8 mouse cellular contexts compared by ENCODE assay signal in the genomic region with DNA sequence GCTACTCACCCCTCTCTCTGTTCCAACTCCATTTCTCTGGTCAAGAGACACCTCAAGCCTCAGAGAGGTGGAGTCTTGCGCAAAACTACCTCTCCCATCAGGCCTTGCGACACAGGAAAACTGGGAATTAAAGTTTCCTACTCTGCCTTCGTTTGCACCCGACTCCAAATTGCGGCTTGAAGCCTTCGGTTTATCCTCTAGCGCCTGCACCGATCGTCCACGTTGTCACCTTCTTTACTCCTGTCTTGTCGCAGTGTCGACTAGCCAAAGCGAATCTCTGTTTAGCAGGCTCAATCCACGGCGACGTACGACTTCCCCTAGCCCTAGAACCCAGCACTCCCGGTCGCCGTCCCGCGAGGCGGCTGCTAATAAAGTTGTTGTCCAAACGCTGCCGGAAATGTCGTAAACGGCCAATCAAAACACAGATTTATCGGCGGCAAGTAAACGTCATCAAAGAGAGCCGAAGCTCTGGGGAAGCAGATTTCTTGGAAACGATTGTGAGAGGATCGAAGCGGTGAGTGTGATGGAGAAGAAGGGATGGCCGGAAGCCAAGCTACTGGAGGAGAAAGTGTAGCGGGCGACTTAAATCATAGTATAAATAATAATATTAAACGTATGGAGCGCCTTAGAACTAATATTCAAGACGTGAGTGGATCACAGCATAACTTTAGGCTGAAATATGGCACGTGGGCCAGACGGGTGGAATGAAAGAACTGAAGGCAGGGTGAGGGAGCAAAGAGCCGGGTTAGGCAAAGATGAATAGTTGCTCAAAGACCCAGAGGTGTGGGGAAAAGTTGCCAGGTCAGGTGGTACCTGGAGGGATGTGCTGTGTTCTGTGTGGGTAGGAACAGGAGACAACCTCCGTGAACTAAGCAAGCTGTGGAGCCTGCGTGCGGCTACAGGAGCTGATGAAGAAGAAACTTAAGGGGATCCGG. TPM values are rescaled to one million over a fixed set of nuclear protein-coding genes. Genes with fewer than 3 reads are reported as not detected.
DNase-seq lines count a peak whose midpoint lies in the region; ATAC-seq lines count a peak whose summit lies in the region.

Gene Tfpt, minus strand, starts transcription at position 387 of the 935 bp plus-strand sequence.
Gene Prpf31, plus strand, starts transcription at position 443 of the 935 bp plus-strand sequence.

- peak; percentile 94 for DNase-seq in CD4-positive, CD25-positive, alpha-beta regulatory T cell, adult 2 months (ENCODE audit: low read depth, low spot score)
- DNase-seq in fat pad, adult 2 months (ENCODE audit: extremely low read depth, low read depth, low spot score), result peak; percentile 85
- DNase-seq in kidney, postnatal 14 days, result peak; percentile 95
- DNase-seq in liver, embryonic 13.5 days, result peak; percentile 89
- peak; percentile 96 for DNase-seq in neural tube, embryonic 10.5 days (ENCODE audit: extremely low spot score, low spot score)

- under 1% methylated on average over 47 of the region's 47 CpGs for WGBS in heart, embryonic 14.5 days
- 1% methylated on average over 47 of the region's 47 CpGs for WGBS in liver, embryonic 13.5 days (ENCODE audit: insufficient replicate concordance)
- WGBS in stomach, embryonic 16.5 days, result 1% methylated on average over 47 of the region's 47 CpGs

- peak; percentile 78 for ATAC-seq in heart, embryonic 14.5 days (ENCODE audit: insufficient number of reproducible peaks, insufficient read depth, low FRiP score, low read depth)
- ATAC-seq in liver, embryonic 13.5 days (ENCODE audit: low read depth), result peak; percentile 88
- ATAC-seq in stomach, embryonic 16.5 days (ENCODE audit: insufficient read depth, low FRiP score), result peak; percentile 92

- peak within 1 kb of the TSS; percentile 75 for H3K9ac ChIP-seq in heart, embryonic 14.5 days (ENCODE audit: low read length)
- peak within 1 kb of the TSS; percentile 87 for H3K9ac ChIP-seq in liver, embryonic 13.5 days
- H3K9ac ChIP-seq in stomach, embryonic 16.5 days (ENCODE audit: low read length), result peak within 1 kb of the TSS; percentile 84

- H3K4me3 ChIP-seq in brown adipose tissue, adult 24 weeks (ENCODE audit: insufficient read depth, low read depth, low read length), result peak within 1 kb of the TSS; percentile 81
- H3K4me3 ChIP-seq in heart, embryonic 14.5 days (ENCODE audit: control insufficient read depth in 1 of 2, insufficient read depth in 1 of 2, low read depth in 1 of 2, low read length in 2 of 2), result peak within 1 kb of the TSS; percentile 73 to 100
- H3K4me3 ChIP-seq in liver, embryonic 13.5 days (replicated peaks), result peak within 1 kb of the TSS; percentile 78
- peak within 1 kb of the TSS; percentile 85 for H3K4me3 ChIP-seq in stomach, embryonic 16.5 days (replicated peaks; ENCODE audit: low read length)

- H3K9me3 ChIP-seq in heart, embryonic 14.5 days (ENCODE audit: control insufficient read depth, low read length), result no peaks in the 10 kb centered on the region
- no peaks in the 10 kb centered on the region for H3K9me3 ChIP-seq in liver, embryonic 13.5 days (replicated peaks)
- no peaks in the 10 kb centered on the region for H3K9me3 ChIP-seq in stomach, embryonic 16.5 days (replicated peaks; ENCODE audit: control insufficient read depth, low read length)

- peaks cover 10% of the 10 kb centered on the region for H3K4me1 ChIP-seq in brown adipose tissue, adult 24 weeks (ENCODE audit: control insufficient read depth, insufficient read depth, insufficient read length, low read length)
- H3K4me1 ChIP-seq in heart, embryonic 14.5 days (ENCODE audit: control insufficient read depth in 2 of 2, insufficient read depth in 2 of 2, low read length in 2 of 2), result peaks cover 10 to 18% of the 10 kb centered on the region in 2 experiments
- H3K4me1 ChIP-seq in liver, embryonic 13.5 days (replicated peaks), result peaks cover 28% of the 10 kb centered on the region
- peaks cover 23% of the 10 kb centered on the region for H3K4me1 ChIP-seq in stomach, embryonic 16.5 days (ENCODE audit: control insufficient read depth, insufficient read depth, low read length)

- H3K4me2 ChIP-seq in heart, embryonic 14.5 days (ENCODE audit: low read length), result peak within 1 kb of the TSS; percentile 97
- H3K4me2 ChIP-seq in liver, embryonic 13.5 days, result peak within 1 kb of the TSS; percentile 97
- H3K4me2 ChIP-seq in stomach, embryonic 16.5 days (ENCODE audit: low read depth, low read length), result peak within 1 kb of the TSS; percentile 99

- no peaks in the 10 kb centered on the region for H3K27me3 ChIP-seq in heart, embryonic 14.5 days (ENCODE audit: control insufficient read depth, insufficient read depth, low read length)
- no peaks in the 10 kb centered on the region for H3K27me3 ChIP-seq in liver, embryonic 13.5 days
- H3K27me3 ChIP-seq in stomach, embryonic 16.5 days (ENCODE audit: control insufficient read depth, insufficient read depth, low read length), result no peaks in the 10 kb centered on the region

- H3K27ac ChIP-seq in brown adipose tissue, adult 24 weeks (replicated peaks; ENCODE audit: low read depth, low read length), result peak within 1 kb of the TSS; percentile 92
- H3K27ac ChIP-seq in heart, embryonic 14.5 days (replicated peaks in 1 of 2; ENCODE audit: control insufficient read depth in 1 of 2, insufficient read depth in 1 of 2, low read depth in 2 of 2, low read length in 2 of 2), result peak within 1 kb of the TSS; percentile 76 to 98; a peak in 3 of 4 replicates
- peak within 1 kb of the TSS; percentile 79 for H3K27ac ChIP-seq in liver, embryonic 13.5 days
- peak within 1 kb of the TSS; percentile 88 for H3K27ac ChIP-seq in stomach, embryonic 16.5 days (ENCODE audit: low read length)

- H3K36me3 ChIP-seq in heart, embryonic 14.5 days (ENCODE audit: control insufficient read depth, insufficient read depth, low read length), result peaks cover 47% of the 10 kb centered on the region
- H3K36me3 ChIP-seq in liver, embryonic 13.5 days, result peaks cover 59% of the 10 kb centered on the region
- H3K36me3 ChIP-seq in stomach, embryonic 16.5 days (ENCODE audit: control insufficient read depth, insufficient read depth, low read length), result 0 out of 2 replicates have a peak, but pooled peaks cover 10% of the 10 kb centered on the region

RNA-seq across cellular contexts. Expression of gene Tfpt, which starts in this region (rescaled TPM):
- 24.2 and 24.4 TPM in 2 replicates for polyA plus RNA-seq in brown adipose tissue, adult 24 weeks (2012; ENCODE audit: insufficient read depth, insufficient read length, missing spikeins)
- 13.7 and 18.2 TPM in 2 replicates for polyA plus RNA-seq in heart, embryonic 14.5 days (2014; fragmentation: Nextera tagmentation; extraction: Ambion mirVana)
- 12.7 and 13.0 TPM in 2 replicates for polyA plus RNA-seq in liver, embryonic 13.5 days (2015; fragmentation: Nextera tagmentation; extraction: Ambion mirVana)
- polyA plus RNA-seq in stomach, embryonic 16.5 days (2015; fragmentation: Nextera tagmentation; extraction: Ambion mirVana), result 17.7 and 19.0 TPM in 2 replicates

RNA-seq across cellular contexts. Expression of gene Prpf31, which starts in this region (rescaled TPM):
- polyA plus RNA-seq in brown adipose tissue, adult 24 weeks (2012; ENCODE audit: insufficient read depth, insufficient read length, missing spikeins), result 18.7 and 20.7 TPM in 2 replicates
- polyA plus RNA-seq in heart, embryonic 14.5 days (2014; fragmentation: Nextera tagmentation; extraction: Ambion mirVana), result 51.9 and 54.8 TPM in 2 replicates
- 79.1 and 83.7 TPM in 2 replicates for polyA plus RNA-seq in liver, embryonic 13.5 days (2015; fragmentation: Nextera tagmentation; extraction: Ambion mirVana)
- polyA plus RNA-seq in stomach, embryonic 16.5 days (2015; fragmentation: Nextera tagmentation; extraction: Ambion mirVana), result 79.4 and 89.0 TPM in 2 replicates

Comparison
In these comparisons a context has a peak if more than half of its experiments do, and no peak if none do; other contexts are left out.
1. Peak in every context shown above with its lines: DNase-seq, ATAC-seq, H3K4me3 ChIP-seq and H3K27ac ChIP-seq.